Mouse (Mus musculus) fat pad, adult 2 months (tissue): Measurements from ENCODE around the gene Borcs8.

Source experiments
- DNase-seq: peaks from one replicate; pipeline ENCODE4 v3.0.0-alpha.2; 2011; ENCODE audit warnings: low read depth, low spot score; ENCODE audit errors: extremely low read depth

Gene Borcs8

DNA sequence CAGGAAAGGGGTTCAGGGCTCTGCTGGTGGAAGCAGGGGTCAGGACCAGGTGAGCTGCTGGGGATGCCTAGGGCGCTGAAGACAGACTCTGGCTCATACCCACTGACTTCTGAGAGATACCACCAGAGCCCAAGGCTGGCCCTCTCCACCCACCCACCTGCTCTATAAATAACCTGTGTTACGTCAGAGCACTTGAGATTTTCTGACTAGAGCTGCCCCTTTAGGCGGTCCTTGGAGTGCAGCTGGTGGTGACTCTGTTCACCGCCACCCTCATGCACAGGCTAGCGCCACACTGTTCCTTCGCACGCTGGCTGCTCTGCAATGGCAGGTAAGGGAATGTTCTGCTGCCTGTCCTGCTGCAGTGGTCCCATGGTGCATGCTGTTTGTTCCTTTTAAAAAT, 34.8 kb downstream of the Borcs8 start:
- DNase-seq: no peak

DNA sequence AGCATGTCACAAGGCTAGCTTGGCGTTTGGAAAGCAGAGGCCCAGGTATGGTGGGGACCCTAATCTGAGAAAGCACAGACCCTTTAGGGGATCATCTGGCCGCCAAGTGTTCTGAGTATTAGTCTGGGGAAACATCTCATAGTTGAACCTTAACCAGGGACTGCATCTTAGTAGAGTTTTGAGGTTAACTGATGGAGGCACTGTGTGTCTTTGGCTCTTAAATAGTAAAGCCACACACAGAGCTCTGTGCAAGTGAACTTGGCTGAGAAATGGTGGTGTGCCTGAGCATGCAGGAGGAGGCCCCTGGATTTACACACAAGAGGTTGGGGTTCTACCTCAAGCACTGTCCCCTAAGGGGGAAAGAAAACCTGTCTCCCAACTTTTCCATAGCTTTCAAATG, 38.9 kb downstream of the Borcs8 start:
- DNase-seq: no peak

DNA sequence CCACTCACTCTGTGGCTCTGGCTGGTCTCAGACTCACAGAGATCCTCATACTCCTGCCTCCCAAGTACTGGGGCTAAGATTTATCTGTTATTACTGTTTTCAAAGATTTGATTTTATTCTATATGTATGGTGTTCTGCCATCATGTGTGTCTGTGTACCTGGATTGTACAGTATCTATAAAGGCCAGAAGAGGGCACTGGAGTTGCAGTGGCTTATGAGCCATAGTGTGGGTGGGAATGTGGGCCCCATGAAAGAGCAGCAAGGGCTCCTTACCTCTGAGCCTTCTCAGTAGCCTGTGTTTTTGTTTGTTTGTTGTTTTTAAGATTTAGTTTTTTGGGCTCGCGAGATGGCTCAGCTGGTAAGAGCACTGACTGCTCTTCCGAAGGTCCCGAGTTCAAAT, 39.8 kb downstream of the Borcs8 start:
- no peak for DNase-seq

DNA sequence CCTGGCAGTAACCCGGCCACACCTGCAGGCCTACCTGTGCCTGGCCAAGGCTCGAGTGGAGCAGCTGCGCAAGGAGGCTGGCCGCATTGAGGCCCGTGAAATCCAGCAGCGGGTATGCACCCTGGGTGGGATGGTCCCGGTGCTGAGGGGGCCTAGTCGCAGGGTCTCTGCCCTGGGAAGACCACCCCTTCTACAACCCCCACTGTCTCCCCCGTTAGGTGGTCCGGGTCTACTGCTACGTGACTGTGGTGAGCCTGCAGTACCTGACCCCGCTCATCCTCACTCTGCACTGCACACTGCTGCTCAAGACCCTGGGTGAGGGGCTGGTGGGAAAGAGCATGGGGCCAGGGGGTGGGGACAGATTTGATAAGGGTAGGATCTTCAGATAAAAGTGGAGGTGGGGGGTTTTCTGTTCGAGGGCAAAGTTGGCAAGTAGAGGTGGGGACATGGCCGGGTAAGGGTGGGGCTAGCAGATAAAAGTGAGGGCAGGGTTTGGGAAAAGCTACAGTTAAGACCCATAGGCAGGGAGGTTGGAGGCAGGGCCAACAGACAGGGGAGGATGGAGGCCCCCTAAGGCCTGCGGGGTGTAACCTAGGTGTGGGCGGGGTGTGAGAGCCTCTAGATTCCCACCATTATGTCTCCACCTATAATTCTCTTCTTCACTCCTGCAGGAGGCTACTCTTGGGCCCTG, 42.1 kb downstream of the Borcs8 start:
- no peak for DNase-seq

DNA sequence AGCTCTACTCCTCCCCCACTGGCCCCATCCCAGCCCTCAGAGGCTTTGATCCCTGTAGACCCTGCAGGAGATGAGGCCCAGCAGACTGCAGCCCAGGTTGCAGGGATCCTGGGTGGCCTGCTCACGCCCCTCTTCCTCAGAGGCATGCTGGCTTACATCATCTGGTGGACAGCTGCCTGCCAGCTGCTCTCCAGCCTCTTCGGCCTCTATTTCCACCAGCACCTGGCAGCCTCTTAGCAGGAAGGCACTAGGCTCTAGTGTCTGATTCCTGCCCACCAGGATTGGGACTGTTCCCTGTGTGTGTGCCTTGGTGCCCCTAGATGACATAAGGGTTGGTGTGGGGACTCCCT, 42.6 kb downstream of the Borcs8 start:
- no peak for DNase-seq

DNA sequence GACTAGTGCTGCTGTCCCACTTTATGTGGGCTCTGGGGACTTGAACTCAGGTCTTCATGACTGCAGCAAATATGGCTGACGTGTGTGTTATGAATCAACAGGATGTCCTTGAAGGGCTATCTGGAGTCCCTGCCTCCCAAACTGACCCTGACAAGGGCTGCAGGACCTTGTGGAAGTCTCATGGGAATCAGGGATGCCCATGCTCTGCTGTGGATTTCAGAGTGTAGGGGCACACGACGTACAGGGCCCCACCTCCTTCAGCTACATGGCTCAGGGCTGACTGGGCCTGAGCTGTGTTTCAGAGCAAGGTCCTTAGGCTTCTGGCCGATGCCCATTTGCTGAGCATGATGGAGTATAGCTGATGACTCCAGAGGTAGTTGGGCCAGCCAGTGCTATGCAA, 43.9 kb downstream of the Borcs8 start:
- no peak for DNase-seq

DNA sequence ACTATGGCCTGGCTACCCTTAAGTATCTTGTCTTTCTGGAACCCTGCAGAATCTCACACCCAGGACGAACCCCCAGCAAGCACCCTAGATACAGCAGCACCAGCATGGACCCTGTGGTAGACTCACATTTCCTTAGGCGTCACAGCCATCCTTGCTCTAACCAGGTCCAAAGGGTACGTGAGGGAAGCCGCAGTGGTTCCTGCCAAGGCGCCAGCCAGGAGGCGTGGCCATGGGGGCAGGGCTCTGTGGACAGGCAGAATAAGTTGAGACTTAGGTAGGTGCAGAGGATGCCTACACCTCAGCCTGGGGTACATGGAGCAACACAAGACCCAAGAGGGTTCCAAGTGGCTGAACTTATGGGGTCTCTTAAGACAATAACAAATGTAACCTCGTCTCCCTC, 49.4 kb downstream of the Borcs8 start:
- no peak for DNase-seq

DNA sequence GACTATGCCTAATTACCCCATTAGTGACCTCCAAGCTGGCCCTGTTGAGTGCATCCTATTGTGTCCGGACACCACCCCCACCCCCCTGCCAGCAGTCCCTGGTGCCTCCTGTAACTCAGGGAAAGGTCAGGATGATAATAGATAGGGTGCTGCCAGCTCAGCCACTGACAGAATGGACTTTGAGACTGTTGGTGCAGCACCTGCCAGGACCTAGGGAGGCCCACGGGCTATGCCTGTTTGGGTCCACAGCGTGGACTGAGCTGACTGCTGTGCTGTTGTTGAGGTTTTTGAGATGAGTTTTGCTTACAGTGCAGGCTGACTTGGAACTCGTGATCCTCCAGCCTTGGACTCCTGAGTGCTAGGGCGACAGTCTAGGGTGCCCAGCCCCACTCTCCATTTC, 53.9 kb downstream of the Borcs8 start:
- no peak for DNase-seq

DNA sequence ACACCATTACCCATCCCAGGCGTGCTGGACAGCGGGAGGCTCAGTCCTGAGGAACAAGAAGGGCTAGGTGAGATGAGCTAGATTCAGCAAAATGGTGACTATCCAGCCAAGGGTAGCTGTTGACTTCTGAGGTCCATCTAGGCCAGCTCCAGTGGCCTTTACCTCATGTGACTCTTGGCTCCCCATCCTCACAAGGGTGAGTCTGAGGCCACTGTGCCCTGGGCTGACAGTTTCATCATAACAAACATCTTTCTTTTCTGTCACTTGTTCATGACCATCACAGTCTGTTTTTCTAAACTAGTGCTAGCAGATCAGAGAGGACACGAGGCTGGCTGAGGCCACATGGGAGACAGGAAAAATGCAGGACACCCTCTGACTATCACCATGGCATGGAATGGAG, 54.9 kb downstream of the Borcs8 start:
- no peak for DNase-seq

DNA sequence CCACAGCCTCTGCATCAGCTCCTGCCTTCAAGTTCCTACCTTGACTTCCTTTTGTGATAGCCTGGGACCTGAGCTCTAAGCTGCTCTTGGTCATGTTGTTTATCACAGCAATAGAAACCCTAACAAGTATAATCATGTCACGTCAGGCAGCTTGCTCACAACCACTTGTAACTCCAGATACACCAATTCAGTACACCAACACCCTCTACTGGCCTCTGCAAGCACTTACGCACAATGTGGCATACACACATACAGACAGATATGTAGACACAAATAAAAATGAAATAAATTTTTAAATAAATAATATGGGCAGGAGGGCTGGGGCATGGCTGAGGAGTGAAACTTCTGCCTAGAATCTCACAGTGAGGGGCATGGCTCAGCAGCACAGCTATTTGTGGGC, 56.5 kb downstream of the Borcs8 start:
- no peak for DNase-seq
